Mouse (Mus musculus): ENCODE data around the gene Ppm1l. TPM values are rescaled to one million over a fixed set of nuclear protein-coding genes. Genes with fewer than 3 reads are reported as not detected.

Gene Ppm1l
- 5.7 and 6.0 TPM in 2 replicates for polyA plus RNA-seq (2015; fragmentation: Nextera tagmentation; extraction: Ambion mirVana)

DNA sequence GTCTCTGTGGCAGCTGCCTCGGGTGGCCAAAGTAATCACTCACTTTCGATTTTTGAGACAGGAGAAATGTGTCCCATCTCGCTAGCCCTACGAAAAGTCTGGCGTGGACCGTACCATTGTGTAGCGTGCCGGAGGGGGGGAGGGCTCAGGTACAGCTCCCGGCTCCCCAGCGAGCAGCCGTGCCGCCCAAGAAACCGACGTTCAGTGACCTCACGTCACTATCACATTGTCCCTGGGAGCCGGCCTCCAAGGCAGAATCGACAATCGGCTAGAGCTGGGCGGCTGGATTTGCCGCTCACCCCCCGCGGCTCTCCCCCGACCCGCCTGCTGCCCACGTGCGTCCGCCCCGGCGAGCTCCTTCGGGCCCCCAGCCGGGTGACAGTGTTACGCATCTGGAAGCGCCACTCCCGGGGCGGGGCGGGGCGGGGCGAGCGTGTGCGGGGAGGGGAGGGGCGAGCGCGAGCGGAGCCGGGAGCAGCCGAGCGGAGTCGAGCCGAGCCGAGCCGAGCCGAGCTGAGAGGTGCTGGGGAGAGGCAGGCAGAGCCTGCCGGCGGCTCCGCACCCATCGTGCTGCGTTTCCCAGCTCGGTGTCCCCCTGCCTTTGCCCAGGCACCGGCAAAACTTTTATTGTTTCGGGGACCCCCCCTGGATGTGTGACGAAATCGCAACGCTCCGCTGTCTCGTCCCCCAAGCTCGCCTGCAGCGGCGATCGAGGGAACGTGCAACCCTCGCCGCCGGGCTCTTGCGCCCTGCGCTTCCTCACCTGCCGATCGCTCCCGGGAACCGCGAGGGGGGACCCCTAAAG is at the start of gene Ppm1l:
Gene Ppm1l, plus strand, starts transcription at position 471 of the 805 bp plus-strand sequence.
- Histone ChIP-seq H3K4me3 (ENCODE audit: low read length) (peak within 1 kb of the TSS; percentile 64), H3K9ac (replicated peaks; ENCODE audit: low read length) (peak within 1 kb of the TSS; percentile 87), H3K9me3 (ENCODE audit: low read length) (no peaks in the 10 kb centered on the region), H3K36me3 (ENCODE audit: insufficient read depth, low read length) (no peaks in the 10 kb centered on the region), H3K4me1 (ENCODE audit: insufficient read depth, low read length) (peaks cover 20% of the 10 kb centered on the region), H3K4me2 (replicated peaks; ENCODE audit: low read depth, low read length) (peak within 1 kb of the TSS; percentile 71), H3K27me3 (ENCODE audit: insufficient read depth, low read length) (no peaks in the 10 kb centered on the region), H3K27ac (ENCODE audit: low read length) (peak within 1 kb of the TSS; percentile 55)
- ATAC-seq (ENCODE audit: low FRiP score, low TSS enrichment), result peak; percentile 98
- WGBS, result under 1% methylated on average over 68 of the region's 80 CpGs

DNA sequence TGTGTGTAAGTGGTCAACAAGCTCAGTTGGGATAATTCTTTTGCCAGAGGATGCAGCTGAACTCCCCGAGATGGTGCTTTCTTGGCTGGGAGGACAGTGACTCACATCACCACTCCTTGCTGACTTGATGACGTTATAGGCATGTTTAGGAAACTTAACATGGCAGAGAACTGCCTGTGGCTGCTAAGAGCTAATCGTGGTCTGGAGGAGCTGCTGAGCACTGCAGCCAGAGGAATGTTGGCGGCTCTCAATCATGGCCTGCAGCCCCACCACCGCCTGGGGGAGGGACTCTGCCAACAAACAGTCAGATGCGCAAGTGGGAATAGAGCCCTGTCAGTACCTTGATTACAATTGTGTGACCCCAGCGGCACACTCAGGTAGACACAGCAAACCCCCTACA is 44.8 kb upstream of the Ppm1l start:
- WGBS, result 70% methylated on average over 7 of the region's 7 CpGs
- no peak overlapping the region for H3K27ac ChIP-seq (ENCODE audit: low read length)
- H3K27me3 ChIP-seq (ENCODE audit: insufficient read depth, low read length), result no peaks in the 10 kb centered on the region
- H3K9me3 ChIP-seq (ENCODE audit: low read length), result no peaks in the 10 kb centered on the region
- H3K36me3 ChIP-seq (ENCODE audit: insufficient read depth, low read length), result no peaks in the 10 kb centered on the region
- no peak overlapping the region for H3K4me2 ChIP-seq (replicated peaks; ENCODE audit: low read depth, low read length)
- no peak overlapping the region for H3K9ac ChIP-seq (replicated peaks; ENCODE audit: low read length)
- H3K4me3 ChIP-seq (ENCODE audit: low read length), result no peak overlapping the region
- H3K4me1 ChIP-seq (ENCODE audit: insufficient read depth, low read length), result no peaks in the 10 kb centered on the region
- ATAC-seq (ENCODE audit: low FRiP score, low TSS enrichment), result no peak

DNA sequence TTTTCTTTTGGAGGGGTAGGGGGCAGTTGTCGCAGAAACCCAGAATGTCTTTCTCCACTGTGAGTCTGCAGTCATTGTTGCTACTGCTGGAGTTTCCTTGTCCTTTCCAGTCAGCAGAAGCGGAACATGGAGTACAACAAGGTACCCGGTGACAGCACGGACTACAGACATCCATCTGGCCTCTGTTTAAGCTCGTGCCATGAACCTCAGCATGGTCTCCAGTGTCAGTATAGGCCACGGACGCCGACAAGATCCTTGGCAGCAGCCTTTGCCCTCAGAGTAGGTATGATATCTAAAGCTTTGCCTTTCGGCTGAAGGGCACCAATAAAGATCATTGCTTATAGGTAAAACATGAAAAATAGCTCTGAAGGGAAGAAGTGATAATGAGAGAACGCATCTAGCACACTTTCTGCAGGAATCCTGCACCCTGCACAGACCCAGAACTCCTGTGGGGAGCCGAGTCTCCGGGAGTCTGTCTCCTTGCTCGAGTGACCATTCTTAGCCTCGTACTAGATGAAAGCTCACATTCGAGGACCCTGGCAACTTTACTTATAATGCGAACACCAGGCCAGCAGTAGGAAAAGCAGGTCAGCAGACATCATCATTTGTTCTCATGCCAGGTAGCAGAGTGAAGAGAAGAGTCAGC is 42.5 kb upstream of the Ppm1l start:
- H3K4me3 ChIP-seq (ENCODE audit: low read length), result no peak overlapping the region
- no peaks in the 10 kb centered on the region for H3K36me3 ChIP-seq (ENCODE audit: insufficient read depth, low read length)
- H3K4me1 ChIP-seq (ENCODE audit: insufficient read depth, low read length), result no peaks in the 10 kb centered on the region
- ATAC-seq (ENCODE audit: low FRiP score, low TSS enrichment), result no peak
- no peaks in the 10 kb centered on the region for H3K9me3 ChIP-seq (ENCODE audit: low read length)
- no peak overlapping the region for H3K27ac ChIP-seq (ENCODE audit: low read length)
- H3K27me3 ChIP-seq (ENCODE audit: insufficient read depth, low read length), result no peaks in the 10 kb centered on the region
- 86% methylated on average over 16 of the region's 16 CpGs for WGBS
- H3K9ac ChIP-seq (replicated peaks; ENCODE audit: low read length), result no peak overlapping the region
- no peak overlapping the region for H3K4me2 ChIP-seq (replicated peaks; ENCODE audit: low read depth, low read length)

DNA sequence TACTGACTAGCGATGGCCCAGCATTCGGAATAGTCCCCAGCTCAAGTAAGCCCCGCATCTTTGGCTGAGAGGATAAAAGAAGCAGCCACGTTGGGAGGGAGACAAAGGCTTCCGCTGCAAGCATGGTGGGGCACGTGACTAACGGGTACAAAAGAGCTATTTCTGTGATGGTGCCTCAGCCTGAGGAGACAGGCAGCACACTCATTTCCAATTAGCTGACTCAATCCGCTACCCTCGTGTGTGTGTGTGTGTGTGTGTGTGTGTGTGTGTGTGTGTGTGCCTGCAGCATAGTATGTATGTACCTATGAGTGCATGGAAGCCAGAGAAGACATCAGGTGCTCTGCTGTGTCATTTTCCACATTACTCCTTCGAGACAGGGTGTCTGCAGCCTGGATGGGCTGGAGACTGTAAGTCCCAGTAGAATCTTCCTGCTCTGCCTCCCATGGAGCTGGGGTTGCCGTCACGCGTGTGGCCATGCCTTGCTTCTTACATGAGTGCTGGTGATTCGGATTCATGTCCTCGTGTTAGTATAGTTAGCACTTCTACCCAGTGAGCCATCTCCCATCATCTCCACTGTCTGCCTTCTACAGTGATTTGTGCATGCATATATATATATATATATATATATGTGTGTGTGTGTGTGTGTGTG is 41.9 kb upstream of the Ppm1l start:
- no peak for ATAC-seq (ENCODE audit: low FRiP score, low TSS enrichment)
- Histone ChIP-seq H3K9ac (replicated peaks; ENCODE audit: low read length) (no peak overlapping the region), H3K4me2 (replicated peaks; ENCODE audit: low read depth, low read length) (no peak overlapping the region), H3K27me3 (ENCODE audit: insufficient read depth, low read length) (no peaks in the 10 kb centered on the region), H3K36me3 (ENCODE audit: insufficient read depth, low read length) (no peaks in the 10 kb centered on the region), H3K4me1 (ENCODE audit: insufficient read depth, low read length) (no peaks in the 10 kb centered on the region), H3K4me3 (ENCODE audit: low read length) (no peak overlapping the region), H3K27ac (ENCODE audit: low read length) (no peak overlapping the region), H3K9me3 (ENCODE audit: low read length) (no peaks in the 10 kb centered on the region)
- WGBS, result 83% methylated on average over 15 of the region's 15 CpGs

DNA sequence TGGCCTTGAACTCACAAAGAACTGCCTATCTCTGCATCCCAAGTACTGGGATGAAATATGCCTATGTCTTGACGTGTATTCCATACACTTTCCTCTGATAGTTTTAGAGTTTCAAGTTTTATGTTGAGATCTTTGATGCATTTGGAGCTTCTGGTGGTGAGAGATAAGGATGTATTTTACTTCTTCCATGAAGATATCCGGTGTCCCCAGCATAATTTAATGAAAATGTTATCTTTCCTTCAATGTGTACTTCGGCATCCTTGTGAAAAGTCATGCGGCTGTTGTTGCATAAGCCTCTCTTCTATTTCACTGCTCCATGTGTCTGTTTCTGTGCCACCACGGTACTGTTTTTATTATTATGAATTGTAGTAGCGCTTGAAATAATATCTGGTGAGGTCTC is 38.0 kb upstream of the Ppm1l start:
- Histone ChIP-seq H3K9ac (replicated peaks; ENCODE audit: low read length) (no peak overlapping the region), H3K27me3 (ENCODE audit: insufficient read depth, low read length) (no peaks in the 10 kb centered on the region), H3K36me3 (ENCODE audit: insufficient read depth, low read length) (no peaks in the 10 kb centered on the region), H3K4me3 (ENCODE audit: low read length) (no peak overlapping the region), H3K4me1 (ENCODE audit: insufficient read depth, low read length) (no peaks in the 10 kb centered on the region), H3K27ac (ENCODE audit: low read length) (no peak overlapping the region), H3K9me3 (ENCODE audit: low read length) (no peaks in the 10 kb centered on the region), H3K4me2 (replicated peaks; ENCODE audit: low read depth, low read length) (no peak overlapping the region)
- ATAC-seq (ENCODE audit: low FRiP score, low TSS enrichment), result no peak
- WGBS, result 92% methylated on average over 6 of the region's 6 CpGs

DNA sequence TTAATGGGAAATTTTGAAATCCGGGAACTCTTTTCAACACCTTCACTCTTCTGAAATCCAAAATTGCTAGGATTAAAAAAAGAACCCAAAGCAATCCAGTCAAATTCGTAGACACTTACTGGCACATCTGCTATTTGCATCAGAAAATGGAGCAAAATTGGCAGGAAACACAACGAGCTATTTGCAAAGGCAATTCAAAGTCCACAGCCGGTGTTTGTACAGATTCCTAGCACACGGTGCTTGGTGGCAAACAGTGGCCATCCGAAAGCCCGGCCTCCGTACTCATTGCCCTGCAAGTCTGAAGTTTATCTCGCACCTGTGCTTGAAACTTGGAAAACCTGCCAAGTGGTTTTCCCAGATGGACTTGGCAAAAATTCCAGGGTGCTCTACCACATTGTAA is 34.3 kb upstream of the Ppm1l start:
- Histone ChIP-seq H3K9me3 (ENCODE audit: low read length) (no peaks in the 10 kb centered on the region), H3K9ac (replicated peaks; ENCODE audit: low read length) (no peak overlapping the region), H3K4me3 (ENCODE audit: low read length) (no peak overlapping the region), H3K27me3 (ENCODE audit: insufficient read depth, low read length) (no peaks in the 10 kb centered on the region), H3K27ac (ENCODE audit: low read length) (no peak overlapping the region), H3K4me2 (replicated peaks; ENCODE audit: low read depth, low read length) (no peak overlapping the region), H3K36me3 (ENCODE audit: insufficient read depth, low read length) (no peaks in the 10 kb centered on the region), H3K4me1 (ENCODE audit: insufficient read depth, low read length) (no peaks in the 10 kb centered on the region)
- 84% methylated on average over 9 of the region's 9 CpGs for WGBS
- ATAC-seq (ENCODE audit: low FRiP score, low TSS enrichment), result no peak

DNA sequence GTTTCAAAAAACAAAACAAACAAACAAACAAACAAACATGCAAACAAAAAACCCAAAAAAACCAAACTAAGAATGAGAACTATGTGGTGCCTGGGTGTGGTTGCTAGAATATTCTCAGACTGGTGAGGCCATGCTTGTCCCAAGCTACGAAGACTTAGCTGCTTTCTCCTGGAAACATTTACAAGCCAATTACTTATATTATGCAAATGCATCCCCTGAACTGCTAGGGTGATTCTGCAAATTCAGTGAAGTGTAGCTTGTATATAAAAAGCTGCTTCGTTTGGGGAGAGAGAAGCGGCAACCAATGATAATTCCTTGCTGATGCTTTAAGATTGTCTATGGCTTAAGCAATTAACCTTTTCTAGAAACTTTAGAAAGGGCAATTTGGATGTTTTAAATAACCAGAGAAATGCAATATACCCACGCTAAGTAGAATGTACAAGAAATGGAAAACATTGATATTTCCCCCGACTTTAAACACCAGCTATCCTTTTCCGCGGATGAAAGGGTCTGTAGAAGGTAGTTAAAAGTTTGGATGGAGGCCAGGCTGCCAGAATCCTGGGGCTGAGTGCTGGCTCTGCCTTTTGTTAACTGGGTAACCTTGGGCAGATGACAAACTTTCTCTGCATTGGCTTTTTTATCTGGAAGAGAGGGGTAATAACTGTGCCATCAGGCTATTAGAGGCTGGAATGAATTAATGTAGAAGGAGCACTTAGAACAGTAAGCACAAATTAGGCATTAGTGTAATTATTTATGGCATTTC is 33.4 kb upstream of the Ppm1l start:
- H3K4me3 ChIP-seq (ENCODE audit: low read length), result no peak overlapping the region
- H3K9me3 ChIP-seq (ENCODE audit: low read length), result no peaks in the 10 kb centered on the region
- no peaks in the 10 kb centered on the region for H3K36me3 ChIP-seq (ENCODE audit: insufficient read depth, low read length)
- no peak overlapping the region for H3K9ac ChIP-seq (replicated peaks; ENCODE audit: low read length)
- H3K27ac ChIP-seq (ENCODE audit: low read length), result no peak overlapping the region
- WGBS, result 60% methylated on average over 7 of the region's 7 CpGs
- no peak for ATAC-seq (ENCODE audit: low FRiP score, low TSS enrichment)
- no peaks in the 10 kb centered on the region for H3K4me1 ChIP-seq (ENCODE audit: insufficient read depth, low read length)
- no peaks in the 10 kb centered on the region for H3K27me3 ChIP-seq (ENCODE audit: insufficient read depth, low read length)
- no peak overlapping the region for H3K4me2 ChIP-seq (replicated peaks; ENCODE audit: low read depth, low read length)

DNA sequence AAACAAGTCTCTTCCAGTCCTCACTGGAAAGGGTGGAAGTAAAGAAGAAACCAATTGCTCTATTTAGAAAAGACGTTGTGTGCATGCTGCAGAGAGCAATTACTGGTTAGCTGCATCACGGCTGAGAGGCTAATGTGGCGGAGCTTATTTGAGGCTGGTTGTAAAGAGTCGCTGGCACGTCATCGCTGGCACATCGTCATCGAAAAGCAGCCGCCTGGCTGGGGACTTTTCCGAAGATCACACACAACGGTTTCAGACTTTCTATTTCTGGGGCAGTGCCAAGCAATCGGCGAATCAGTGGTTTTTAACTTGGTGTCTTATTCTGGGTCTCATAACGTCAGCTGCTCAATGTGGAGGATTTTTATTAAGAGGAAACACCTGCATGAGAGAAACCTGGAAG is 26.8 kb upstream of the Ppm1l start:
- no peak overlapping the region for H3K27ac ChIP-seq (ENCODE audit: low read length)
- WGBS, result 56% methylated on average over 14 of the region's 14 CpGs
- H3K4me3 ChIP-seq (ENCODE audit: low read length), result no peak overlapping the region
- H3K9ac ChIP-seq (replicated peaks; ENCODE audit: low read length), result no peak overlapping the region
- H3K9me3 ChIP-seq (ENCODE audit: low read length), result no peaks in the 10 kb centered on the region
- 0 out of 2 replicates have a peak, but pooled peaks cover 3% of the 10 kb centered on the region for H3K4me1 ChIP-seq (ENCODE audit: insufficient read depth, low read length)
- no peak overlapping the region for H3K4me2 ChIP-seq (replicated peaks; ENCODE audit: low read depth, low read length)
- no peak for ATAC-seq (ENCODE audit: low FRiP score, low TSS enrichment)
- no peaks in the 10 kb centered on the region for H3K36me3 ChIP-seq (ENCODE audit: insufficient read depth, low read length)
- no peaks in the 10 kb centered on the region for H3K27me3 ChIP-seq (ENCODE audit: insufficient read depth, low read length)

DNA sequence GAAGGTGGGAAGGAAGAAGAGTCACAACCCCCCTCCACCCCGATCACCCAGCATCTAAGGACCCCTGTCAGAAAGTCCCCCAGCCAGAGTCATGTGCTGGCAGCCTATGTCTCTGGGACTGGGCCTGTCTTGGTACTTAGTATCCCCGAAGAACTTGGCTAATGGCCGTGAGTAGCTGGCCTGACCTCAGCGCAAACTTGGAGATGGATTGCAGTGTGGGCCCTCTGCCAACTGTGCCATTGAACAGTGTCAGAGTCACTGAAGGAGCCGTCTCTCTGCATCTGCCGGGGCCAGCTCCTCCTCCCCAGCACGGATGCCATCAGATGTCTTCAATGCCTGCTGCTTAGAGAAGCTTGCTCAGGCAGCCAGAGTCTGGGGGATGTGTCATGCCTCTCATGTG is 26.4 kb upstream of the Ppm1l start:
- Histone ChIP-seq H3K36me3 (ENCODE audit: insufficient read depth, low read length) (no peaks in the 10 kb centered on the region), H3K4me2 (replicated peaks; ENCODE audit: low read depth, low read length) (no peak overlapping the region), H3K4me1 (ENCODE audit: insufficient read depth, low read length) (0 out of 2 replicates have a peak, but pooled peaks cover 3% of the 10 kb centered on the region), H3K9me3 (ENCODE audit: low read length) (no peaks in the 10 kb centered on the region), H3K27me3 (ENCODE audit: insufficient read depth, low read length) (no peaks in the 10 kb centered on the region), H3K9ac (replicated peaks; ENCODE audit: low read length) (no peak overlapping the region), H3K27ac (ENCODE audit: low read length) (no peak overlapping the region), H3K4me3 (ENCODE audit: low read length) (no peak overlapping the region)
- 57% methylated on average over 7 of the region's 7 CpGs for WGBS
- no peak for ATAC-seq (ENCODE audit: low FRiP score, low TSS enrichment)

All from kidney, embryonic 16.5 days (tissue).